Mouse (Mus musculus) cortical plate, adult 2 months (tissue): ENCODE data around the gene Fam234a. TPM values are rescaled to one million over a fixed set of nuclear protein-coding genes. Genes with fewer than 3 reads are reported as not detected.

Experiments
- H3K27ac ChIP-seq: fragments of 200-500 bp; 2 replicates; pipeline ENCODE4 v1.5.1; 2012; ENCODE audit warnings: low read length, control low read depth, inconsistent platforms; ENCODE audit not compliant: insufficient read depth
- H3K4me1 ChIP-seq: fragments of 200-500 bp; 2 replicates; pipeline ENCODE4 v1.6.1; 2011; ENCODE audit warnings: low read length; ENCODE audit not compliant: control insufficient read depth, insufficient read depth
- H3K4me3 ChIP-seq: fragments of 200-500 bp; 2 replicates; pipeline ENCODE4 v1.5.1; 2011; ENCODE audit warnings: mild to moderate bottlenecking, low read length, control low read depth; ENCODE audit not compliant: insufficient read depth
- CTCF ChIP-seq: fragments of 200-500 bp; IDR thresholded peaks from 2 replicates; pipeline ENCODE4 v1.5.1; 2011; ENCODE audit warnings: mild to moderate bottlenecking, control low read depth, low read length; ENCODE audit not compliant: insufficient read depth; ENCODE audit errors: extremely low read depth
- POLR2A ChIP-seq: fragments of 200-500 bp; IDR thresholded peaks from 2 replicates; pipeline ENCODE4 v1.6.1; 2011; ENCODE audit warnings: mild to moderate bottlenecking, low read length, control low read depth; ENCODE audit not compliant: insufficient read depth; ENCODE audit errors: extremely low read depth
- polyA plus RNA-seq: library from polyadenylated mRNA; depleted of rRNA; stranded (reverse); fragments of >200 nt; gene quantifications from 2 replicates; pipeline ENCODE4 v1.2.3, GENCODE M21; 2012

Gene Fam234a
- polyA plus RNA-seq, 1 experiment = 24.3 TPM

DNA sequence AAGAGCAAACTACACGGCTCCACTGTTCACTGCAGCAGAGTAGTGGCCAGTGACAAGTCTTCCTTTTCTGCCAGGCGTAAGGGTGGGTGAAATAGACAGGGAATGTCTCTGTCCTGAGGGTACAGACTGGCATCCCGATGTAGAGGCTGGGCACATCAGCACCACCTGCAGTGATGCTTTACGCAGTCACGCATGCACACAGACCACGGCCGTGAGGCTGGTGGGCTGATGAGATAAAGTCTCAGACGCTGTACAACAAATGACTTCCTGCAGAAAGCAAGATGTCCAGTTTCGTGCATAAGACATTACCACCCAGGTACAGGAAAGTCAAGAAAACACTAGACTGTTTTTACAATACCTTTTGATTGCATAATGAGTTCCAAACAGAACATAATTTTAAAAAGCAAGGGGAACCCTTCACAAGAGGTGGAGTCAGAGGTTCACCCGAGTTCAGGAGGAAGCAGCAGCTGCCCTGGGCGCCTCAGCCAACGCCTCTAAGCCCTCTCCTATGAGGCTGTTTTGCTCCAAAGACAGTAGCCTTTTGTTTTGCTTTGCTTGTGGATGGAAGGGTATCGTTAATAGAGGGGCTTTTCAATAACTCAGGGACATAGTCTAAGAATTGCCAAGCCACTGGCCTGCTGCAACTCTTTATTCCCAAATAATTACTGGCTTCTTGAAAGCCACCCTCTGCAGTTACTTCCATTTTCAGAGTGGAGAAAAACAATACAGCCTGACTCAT, 8.8 kb downstream of the Fam234a start:
- H3K4me1 ChIP-seq = no peaks in the 10 kb centered on the region
- no peak overlapping the region for H3K4me3 ChIP-seq
- TF ChIP-seq POLR2A = no peak
- TF ChIP-seq CTCF = no peak
- peak overlapping the region; percentile 69 for H3K27ac ChIP-seq

DNA sequence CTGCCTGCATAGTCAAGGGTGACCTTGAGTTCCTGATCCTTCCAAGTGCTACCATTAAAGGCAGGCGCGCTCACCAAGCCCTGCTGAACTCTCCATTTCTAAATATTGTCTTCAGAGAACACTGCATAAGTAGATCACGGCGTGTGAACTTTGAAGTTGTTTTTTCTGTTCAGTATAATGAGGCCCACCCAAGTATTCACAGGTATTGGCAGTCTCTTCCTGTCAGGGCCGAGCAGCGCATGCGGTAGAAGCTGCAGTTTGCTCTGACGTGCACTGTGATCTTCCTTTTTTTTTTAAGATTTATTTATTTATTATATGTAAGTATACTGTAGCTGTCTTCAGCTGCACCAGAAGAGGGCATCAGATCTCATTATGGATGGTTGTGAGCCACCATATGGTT, 9.7 kb downstream of the Fam234a start:
- TF ChIP-seq CTCF (no peak), POLR2A (no peak)
- H3K27ac ChIP-seq = no peak overlapping the region
- H3K4me3 ChIP-seq = no peak overlapping the region
- H3K4me1 ChIP-seq = no peaks in the 10 kb centered on the region

DNA sequence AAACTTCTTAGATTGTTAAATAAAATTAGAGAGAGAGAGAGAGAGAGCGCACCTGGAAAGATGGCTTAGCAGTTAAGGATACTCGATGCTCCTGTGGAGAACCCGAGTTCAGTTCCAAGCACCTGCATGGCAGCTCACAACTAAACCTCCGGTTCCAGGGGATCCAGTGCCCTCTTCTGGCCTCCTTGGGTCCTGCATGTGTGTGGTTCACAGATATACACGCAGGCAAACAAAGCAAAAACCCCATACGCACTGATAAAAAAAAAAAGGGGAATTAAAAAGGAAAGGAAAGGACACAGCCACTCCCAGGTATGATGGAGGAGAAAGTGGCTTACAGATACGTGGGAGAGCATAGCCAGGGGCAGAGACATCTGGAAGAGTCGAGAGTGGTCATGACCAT, 11.2 kb downstream of the Fam234a start:
- Histone ChIP-seq H3K27ac (no peak overlapping the region), H3K4me1 (no peaks in the 10 kb centered on the region), H3K4me3 (no peak overlapping the region)
- TF ChIP-seq POLR2A (no peak), CTCF (0 out of 2 replicates have a peak, but pooled peaks have one; percentile 11)

DNA sequence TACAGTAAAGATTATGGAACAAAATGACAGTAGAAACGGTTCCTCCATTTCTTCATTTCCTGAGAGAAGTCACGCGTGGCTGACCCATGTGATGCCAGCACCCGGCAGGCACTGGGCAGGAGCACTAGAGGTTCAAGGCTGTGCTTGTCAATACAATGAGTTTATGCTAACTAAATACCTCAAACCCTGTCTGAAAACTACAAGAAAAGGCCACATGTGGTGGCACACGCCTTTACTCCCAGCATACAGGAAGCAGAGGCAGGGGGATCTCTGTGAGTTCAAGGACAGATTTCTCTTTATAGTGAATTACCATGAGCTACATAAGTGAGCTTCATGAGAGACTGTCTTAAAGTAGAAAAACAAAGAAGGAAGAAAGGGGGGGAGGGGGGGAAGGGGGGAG, 12.9 kb downstream of the Fam234a start:
- TF ChIP-seq CTCF (no peak), POLR2A (no peak)
- Histone ChIP-seq H3K27ac (no peak overlapping the region), H3K4me3 (no peak overlapping the region), H3K4me1 (no peaks in the 10 kb centered on the region)

DNA sequence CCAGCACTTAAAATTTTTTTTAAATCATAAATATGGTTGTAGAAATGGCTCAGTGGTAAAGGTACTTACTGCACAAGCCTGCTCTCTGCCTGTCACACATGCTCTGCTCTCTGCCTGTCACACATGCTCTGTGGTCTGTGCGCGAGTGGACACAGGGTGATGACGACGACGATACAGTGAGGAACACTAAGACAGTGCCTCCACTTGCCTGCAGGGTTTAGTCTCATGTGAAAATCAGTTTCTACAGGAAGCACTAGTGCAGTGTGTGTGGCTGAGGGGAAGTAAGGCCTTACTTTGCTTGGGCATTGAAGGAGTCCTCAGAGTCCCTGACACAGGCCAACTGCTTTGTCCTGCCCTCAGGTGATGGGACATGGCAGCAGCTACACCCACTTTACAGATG, 14.3 kb downstream of the Fam234a start:
- H3K4me1 ChIP-seq = no peaks in the 10 kb centered on the region
- no peak overlapping the region for H3K4me3 ChIP-seq
- TF ChIP-seq POLR2A (no peak), CTCF (no peak)
- no peak overlapping the region for H3K27ac ChIP-seq

DNA sequence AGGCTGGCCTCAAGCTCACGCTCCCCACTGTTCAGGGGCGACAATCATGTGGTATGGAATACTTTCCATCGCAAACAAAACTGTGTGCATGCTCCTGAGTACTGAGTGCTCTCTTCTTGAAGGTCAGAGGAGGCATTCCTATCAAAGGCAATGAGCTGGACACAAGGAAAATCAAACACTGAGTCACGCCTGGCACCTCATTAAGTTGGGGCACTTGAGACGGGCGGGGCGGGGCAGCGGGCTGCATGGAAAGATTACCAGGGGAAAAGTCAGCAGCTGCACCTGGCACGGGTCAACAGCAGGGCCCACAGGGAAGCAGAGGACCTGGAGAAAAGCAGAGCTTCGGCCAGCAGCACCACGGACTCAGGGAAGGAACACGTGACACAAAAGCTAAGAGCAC, 18.9 kb downstream of the Fam234a start:
- TF ChIP-seq POLR2A = no peak
- TF ChIP-seq CTCF = no peak
- H3K4me3 ChIP-seq = no peak overlapping the region
- no peaks in the 10 kb centered on the region for H3K4me1 ChIP-seq
- no peak overlapping the region for H3K27ac ChIP-seq

DNA sequence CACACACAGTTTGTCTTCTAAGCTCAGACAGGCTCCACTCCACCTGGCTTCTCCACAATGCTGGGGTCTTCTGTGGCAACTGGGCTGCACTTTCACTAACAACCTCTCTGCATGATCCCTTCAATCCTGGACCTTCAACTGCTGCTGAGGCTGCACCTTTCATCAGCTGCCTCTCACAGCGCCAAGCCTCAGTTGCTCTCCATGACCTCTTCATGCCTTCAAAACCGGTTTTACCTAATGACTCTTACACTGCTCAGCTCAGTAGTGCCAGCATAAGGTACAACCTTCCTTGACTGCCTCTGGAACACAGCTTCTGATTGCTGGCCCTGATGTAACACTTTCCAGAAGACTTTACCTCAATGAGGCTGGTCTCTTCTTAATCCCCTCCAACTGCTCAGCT, 22.5 kb downstream of the Fam234a start:
- TF ChIP-seq POLR2A = no peak
- no peak for TF ChIP-seq CTCF
- H3K27ac ChIP-seq = no peak overlapping the region
- H3K4me1 ChIP-seq = no peaks in the 10 kb centered on the region
- no peak overlapping the region for H3K4me3 ChIP-seq

DNA sequence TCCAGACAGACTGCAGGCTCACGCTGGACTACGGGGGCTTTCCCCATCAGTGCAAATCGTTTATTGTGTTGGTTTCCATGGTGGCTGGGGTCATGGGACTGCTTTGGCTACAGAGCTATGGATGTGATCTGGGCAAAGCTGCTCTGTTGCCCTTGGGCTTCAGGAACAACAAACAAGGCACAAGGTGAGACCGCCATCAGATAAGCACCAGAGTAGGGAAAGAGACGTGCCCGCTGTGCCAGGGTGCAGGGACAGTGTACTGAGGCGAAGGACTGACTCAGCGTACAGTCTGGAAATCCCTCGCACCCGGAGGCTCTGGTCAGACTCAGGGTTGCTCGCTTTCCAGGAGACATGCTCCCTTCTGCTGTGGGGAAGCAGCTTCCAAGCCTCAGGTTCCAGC, 31.4 kb downstream of the Fam234a start:
- H3K4me1 ChIP-seq = no peaks in the 10 kb centered on the region

DNA sequence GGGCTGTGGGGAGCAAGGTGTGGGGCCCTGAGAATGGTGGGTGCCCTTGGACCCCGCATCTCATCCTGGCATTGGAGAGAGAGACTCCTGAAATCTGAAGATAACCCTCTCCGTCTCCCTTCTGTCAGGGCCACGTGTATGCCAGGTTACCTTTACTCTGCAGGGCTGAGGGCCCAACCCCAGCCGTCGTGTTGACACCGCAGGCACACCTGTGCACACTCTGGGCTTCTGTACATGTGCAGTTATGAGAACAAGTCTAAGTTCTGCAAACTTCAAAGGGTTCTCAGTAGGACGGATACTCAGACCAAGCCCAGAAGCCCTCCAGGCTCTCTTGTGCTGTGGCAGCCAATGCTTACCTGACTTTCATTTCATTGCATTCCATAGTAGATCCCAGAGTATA, 31.8 kb downstream of the Fam234a start:
- TF ChIP-seq CTCF = no peak
- TF ChIP-seq POLR2A = no peak

More for the DNA sequence above, 31.4 kb downstream of the Fam234a start:
- TF ChIP-seq POLR2A = no peak
- TF ChIP-seq CTCF = no peak
- no peak overlapping the region for H3K27ac ChIP-seq
- H3K4me3 ChIP-seq = no peak overlapping the region

DNA sequence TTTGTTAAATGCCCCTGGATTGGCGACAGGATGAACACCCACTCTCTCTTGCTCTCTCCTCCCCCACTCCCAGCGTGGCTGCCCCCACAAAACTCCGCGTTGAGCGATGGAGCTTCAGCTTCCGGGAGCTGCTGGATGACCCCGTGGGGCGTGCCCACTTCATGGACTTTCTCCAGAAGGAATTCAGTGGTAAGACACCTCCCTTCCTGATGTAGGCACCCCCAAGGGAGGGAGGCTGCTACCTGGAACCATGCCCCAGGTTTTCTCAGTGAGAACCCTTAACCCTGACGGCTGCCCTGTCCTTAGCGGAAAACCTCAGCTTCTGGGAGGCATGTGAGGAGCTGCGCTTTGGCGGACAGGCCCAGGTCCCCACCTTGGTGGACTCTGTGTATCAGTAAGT, 36.4 kb downstream of the Fam234a start, which contains the start of gene Arhgdig:
TSS of gene Arhgdig (minus strand) at position 101 of the 400 bp plus-strand sequence.
- Histone ChIP-seq H3K4me1 (peaks cover 3% of the 10 kb centered on the region; the same call in 1 of the 2 replicates), H3K4me3 (no peak within 1 kb of the TSS), H3K27ac (no peak within 1 kb of the TSS)
- no peak for TF ChIP-seq POLR2A
- no peak for TF ChIP-seq CTCF

More for the DNA sequence above, 31.8 kb downstream of the Fam234a start:
- Histone ChIP-seq H3K27ac (no peak overlapping the region), H3K4me1 (no peaks in the 10 kb centered on the region), H3K4me3 (no peak overlapping the region)
